Comparison of ENCODE assay signal across 26 mouse cellular contexts in genomic region chr6:119352501-119352900, GRCm38 (mm10). TPM values are rescaled to one million over a fixed set of nuclear protein-coding genes. Genes with fewer than 3 reads are reported as not detected.
A peak's percentile ranks its signal among the peaks of the same experiment; 100 is the strongest.
DNase-seq lines count a peak whose midpoint lies in the region; ATAC-seq and TF ChIP-seq lines count a peak whose summit lies in the region.
"Had no signal": no experiment of that assay in that cellular context is flagged by ENCODE, and none has a peak within 500 bp of the region (broad histone marks: within the 10 kb centered on the region; RNA-seq: fewer than 3 reads in every experiment).

No protein-coding gene starts in this region.

- peak; percentile 33 for DNase-seq in liver, adult 2 months (ENCODE audit: extremely low read depth, low read depth, low spot score)
- no peak for DNase-seq in liver
- DNase-seq in stomach, postnatal 0 days (ENCODE audit: low spot score): no peak
- no peak for DNase-seq in urinary bladder, postnatal 36 days (ENCODE audit: low spot score in 2 of 2)
- DNase-seq in kidney, adult 2 months: no peak
- DNase-seq: adrenal gland, adult 2 months; adrenal gland, postnatal 14 days; cerebellum, adult 11-12 months; cerebellum, adult 8-10 months; cerebellum, postnatal 10 days; cerebellum, postnatal 36 days; embryo, embryonic 11 days; forebrain, postnatal 0 days; gastrocnemius, postnatal 25 days; heart, adult 2 months had no signal

- H3K27ac ChIP-seq in liver, adult 2 months (replicated peaks; ENCODE audit: insufficient read depth, low read depth, low read length): no peak overlapping the region
- no peak overlapping the region for H3K27ac ChIP-seq in intestine, postnatal 0 days (ENCODE audit: low read depth, low read length)
- H3K27ac ChIP-seq in stomach, postnatal 0 days (replicated peaks): no peak overlapping the region
- no peak overlapping the region for H3K27ac ChIP-seq in kidney, adult 2 months (ENCODE audit: insufficient read depth, low read depth, low read length)
- H3K27ac ChIP-seq: embryonic facial prominence, embryonic 10.5 days; embryonic facial prominence, embryonic 13.5 days; forebrain, embryonic 13.5 days; heart, adult 2 months; heart, embryonic 10.5 days; hindbrain, embryonic 13.5 days had no signal

- no peak for TF ChIP-seq EP300 in stomach, postnatal 0 days (optimal IDR thresholded peaks at IDR 0.05)

- no peaks in the 10 kb centered on the region for H3K27me3 ChIP-seq in liver, adult 2 months (ENCODE audit: control insufficient read depth, insufficient read depth, low read length)
- H3K27me3 ChIP-seq in intestine, postnatal 0 days (replicated peaks; ENCODE audit: control insufficient read depth, insufficient read depth, low read length): no peaks in the 10 kb centered on the region
- no peaks in the 10 kb centered on the region for H3K27me3 ChIP-seq in stomach, postnatal 0 days (ENCODE audit: control insufficient read depth, insufficient read depth, low read length)
- no peaks in the 10 kb centered on the region for H3K27me3 ChIP-seq in kidney, adult 2 months (replicated peaks; ENCODE audit: control insufficient read depth, insufficient read depth, low read length)
- H3K27me3 ChIP-seq: embryonic facial prominence, embryonic 13.5 days; forebrain, embryonic 13.5 days; hindbrain, embryonic 13.5 days had no signal

- H3K79me2 ChIP-seq in liver, adult 2 months (ENCODE audit: control insufficient read depth, insufficient read depth, low read length): no peaks in the 10 kb centered on the region

- H3K4me1 ChIP-seq in liver, adult 2 months (ENCODE audit: control insufficient read depth, insufficient read depth, low read length): no peaks in the 10 kb centered on the region
- H3K4me1 ChIP-seq in intestine, postnatal 0 days (replicated peaks; ENCODE audit: control insufficient read depth, insufficient read depth, low read length): no peaks in the 10 kb centered on the region
- no peaks in the 10 kb centered on the region for H3K4me1 ChIP-seq in stomach, postnatal 0 days (replicated peaks; ENCODE audit: control insufficient read depth, insufficient read depth)
- H3K4me1 ChIP-seq in kidney, adult 2 months (ENCODE audit: control insufficient read depth, insufficient read depth, low read length): no peaks in the 10 kb centered on the region
- H3K4me1 ChIP-seq: embryonic facial prominence, embryonic 10.5 days; embryonic facial prominence, embryonic 13.5 days had no signal

- ATAC-seq in intestine, postnatal 0 days: peak; percentile 66
- peak; percentile 60 for ATAC-seq in stomach, postnatal 0 days (ENCODE audit: low FRiP score, low TSS enrichment)
- ATAC-seq: CD4-positive, CD25-positive, alpha-beta regulatory T cell, adult 4 months; forebrain, embryonic 13.5 days; forebrain, postnatal 0 days; hindbrain, embryonic 16.5 days had no signal

- TF ChIP-seq CTCF in liver, adult 2 months (IDR thresholded peaks at IDR 0.05; ENCODE audit: low read depth, low read length): no peak
- TF ChIP-seq CTCF in intestine, postnatal 0 days (IDR thresholded peaks at IDR 0.05; ENCODE audit: low read depth): no peak
- TF ChIP-seq CTCF in stomach, postnatal 0 days (IDR thresholded peaks at IDR 0.05; ENCODE audit: low read depth): no peak
- TF ChIP-seq CTCF in kidney, adult 2 months (conservative IDR thresholded peaks at IDR 0.05; ENCODE audit: insufficient read depth, insufficient read length, low read depth, low read length): no peak

- no peak overlapping the region for H3K4me3 ChIP-seq in liver, adult 2 months (ENCODE audit: insufficient read depth, low read depth, low read length)
- no peak overlapping the region for H3K4me3 ChIP-seq in intestine, postnatal 0 days (ENCODE audit: low read depth, low read length)
- H3K4me3 ChIP-seq in stomach, postnatal 0 days (ENCODE audit: low read depth, low read length): no peak overlapping the region
- no peak overlapping the region for H3K4me3 ChIP-seq in kidney, adult 2 months (ENCODE audit: insufficient read depth, low read depth, low read length)
- H3K4me3 ChIP-seq: embryonic facial prominence, embryonic 10.5 days; embryonic facial prominence, embryonic 13.5 days; erythroblast, embryonic 14.5 days; forebrain, embryonic 13.5 days; heart, adult 2 months; heart, embryonic 10.5 days; hindbrain, embryonic 13.5 days had no signal

- peaks cover 41% of the 10 kb centered on the region for H3K36me3 ChIP-seq in liver, adult 2 months (ENCODE audit: control insufficient read depth, insufficient read depth, low read length)
- peaks cover 44% of the 10 kb centered on the region for H3K36me3 ChIP-seq in intestine, postnatal 0 days (ENCODE audit: control insufficient read depth, insufficient read depth)
- peaks cover 16% of the 10 kb centered on the region; the same call in 1 of the 2 replicates for H3K36me3 ChIP-seq in stomach, postnatal 0 days (ENCODE audit: control insufficient read depth, insufficient read depth, low read length)
- H3K36me3 ChIP-seq in kidney, adult 2 months (ENCODE audit: control insufficient read depth, insufficient read depth, low read length): peaks cover 3% of the 10 kb centered on the region; the same call in 1 of the 2 replicates

- TF ChIP-seq POLR2A in liver, adult 2 months (IDR thresholded peaks at IDR 0.05; ENCODE audit: extremely low read depth, insufficient read depth, low read length): no peak
- TF ChIP-seq POLR2A in kidney, adult 2 months (IDR thresholded peaks at IDR 0.05; ENCODE audit: low read depth, low read length): no peak

- H3K4me2 ChIP-seq in intestine, postnatal 0 days (replicated peaks; ENCODE audit: low read depth): no peak overlapping the region
- no peak overlapping the region for H3K4me2 ChIP-seq in stomach, postnatal 0 days (replicated peaks; ENCODE audit: low read depth)
- H3K4me2 ChIP-seq: embryonic facial prominence, embryonic 13.5 days; forebrain, embryonic 13.5 days; hindbrain, embryonic 13.5 days had no signal

- H3K9me3 ChIP-seq in intestine, postnatal 0 days (ENCODE audit: control insufficient read depth): no peaks in the 10 kb centered on the region
- no peaks in the 10 kb centered on the region for H3K9me3 ChIP-seq in stomach, postnatal 0 days (ENCODE audit: control insufficient read depth, low read length)
- H3K9me3 ChIP-seq: embryonic facial prominence, embryonic 10.5 days; embryonic facial prominence, embryonic 13.5 days; forebrain, embryonic 13.5 days; heart, embryonic 10.5 days; hindbrain, embryonic 13.5 days had no signal

- WGBS in liver, adult 2 months: 79% methylated on average over 6 of the region's 6 CpGs
- 51% methylated on average over 6 of the region's 6 CpGs for WGBS in intestine, postnatal 0 days
- 75% methylated on average over 6 of the region's 6 CpGs for WGBS in stomach, postnatal 0 days
- WGBS in kidney, adult 2 months: 79% methylated on average over 6 of the region's 6 CpGs

- no peak overlapping the region; the same call in 1 of the 2 replicates for H3K9ac ChIP-seq in liver, adult 2 months (ENCODE audit: low read depth, low read length)
- no peak overlapping the region for H3K9ac ChIP-seq in intestine, postnatal 0 days (ENCODE audit: low read depth, low read length)
- no peak overlapping the region for H3K9ac ChIP-seq in stomach, postnatal 0 days (ENCODE audit: low read length)
- H3K9ac ChIP-seq: embryonic facial prominence, embryonic 13.5 days; forebrain, embryonic 13.5 days; forebrain, postnatal 0 days; hindbrain, embryonic 13.5 days had no signal

RNA-seq across cellular contexts. Expression of gene Lrtm2, which starts 21.9 kb away (rescaled TPM):
- under 0.01 TPM in 2 replicates for total RNA-seq in liver, adult 2 months (2014; rRNA removed)
- polyA plus RNA-seq in liver, adult 2 months (2012; rRNA removed): 0.05 and 0.17 TPM in 2 replicates
- 0.04 TPM in 2 replicates for polyA plus RNA-seq in intestine, postnatal 0 days (2015; fragmentation: Nextera tagmentation; extraction: Ambion mirVana)
- polyA plus RNA-seq in stomach, postnatal 0 days (2015; fragmentation: Nextera tagmentation; extraction: Ambion mirVana): 0.08 TPM in 2 replicates
- 3.0 and 4.1 TPM in 2 replicates for polyA plus RNA-seq in kidney, adult 2 months (2012; rRNA removed)
- total RNA-seq: adrenal gland, postnatal 14 days; MEL had no signal
- polyA plus RNA-seq: adrenal gland, adult 2 months; C2C12; embryonic facial prominence, embryonic 13.5 days; erythroblast, embryonic 14.5 days had no signal
